Mouse (Mus musculus) G1E (cell line): ENCODE measurements around the gene Kcnma1.

Source experiments
- CTCF ChIP-seq: IDR thresholded peaks from 2 replicates; pipeline ENCODE4 v1.5.1; 2012; ENCODE audit warnings: low read depth, low read length, inconsistent platforms, mixed read lengths
- GATA1 ChIP-seq: IDR thresholded peaks from 2 replicates; pipeline ENCODE4 v1.6.1; 2012; ENCODE audit warnings: borderline replicate concordance, low read length, inconsistent platforms, mixed read lengths
- GATA2 ChIP-seq: IDR thresholded peaks from 2 replicates; pipeline ENCODE4 v1.6.1; 2012; ENCODE audit warnings: low read depth, low read length, inconsistent platforms, borderline replicate concordance
- POLR2AphosphoS5 ChIP-seq: IDR thresholded peaks from 2 replicates; pipeline ENCODE4 v1.6.1; 2012; ENCODE audit warnings: low read depth, low read length, inconsistent platforms; ENCODE audit not compliant: insufficient replicate concordance
- TAL1 ChIP-seq: conservative IDR thresholded peaks from 2 replicates; pipeline ENCODE4 v1.6.1; 2012; ENCODE audit warnings: low read depth, low read length, inconsistent platforms, mixed read lengths

- no peak for TF ChIP-seq CTCF
- TF ChIP-seq POLR2AphosphoS5: no peak
- TF ChIP-seq TAL1: no peak
- no peak for TF ChIP-seq GATA1
- no peak for TF ChIP-seq GATA2
Observed at GRCm38 (mm10) chr14:23624455-23624854, 389.8 kb downstream of the Kcnma1 start.
